Mouse (Mus musculus) spleen, postnatal 10 days (tissue): ENCODE data around the gene Rbbp8nl.
"Not testable (repeated sequence)": the region's sequence is repeated elsewhere in the genome, so short reads cannot be mapped to it uniquely, and the experiment has no call there.

Experiments
- DNase-seq, 2 experiments: peaks; one replicate each; pipeline ENCODE4 v3.0.0; 2021 to 2022; ENCODE audit warnings: low spot score in 2 of 2

The Rbbp8nl gene

GRCm38 (mm10) chr2:180288966-180289365 is 713 bp downstream of the Rbbp8nl start:
- DNase-seq = no peak

GRCm38 (mm10) chr2:180279321-180279720 is 10.4 kb downstream of the Rbbp8nl start:
- no peak for DNase-seq

DNA sequence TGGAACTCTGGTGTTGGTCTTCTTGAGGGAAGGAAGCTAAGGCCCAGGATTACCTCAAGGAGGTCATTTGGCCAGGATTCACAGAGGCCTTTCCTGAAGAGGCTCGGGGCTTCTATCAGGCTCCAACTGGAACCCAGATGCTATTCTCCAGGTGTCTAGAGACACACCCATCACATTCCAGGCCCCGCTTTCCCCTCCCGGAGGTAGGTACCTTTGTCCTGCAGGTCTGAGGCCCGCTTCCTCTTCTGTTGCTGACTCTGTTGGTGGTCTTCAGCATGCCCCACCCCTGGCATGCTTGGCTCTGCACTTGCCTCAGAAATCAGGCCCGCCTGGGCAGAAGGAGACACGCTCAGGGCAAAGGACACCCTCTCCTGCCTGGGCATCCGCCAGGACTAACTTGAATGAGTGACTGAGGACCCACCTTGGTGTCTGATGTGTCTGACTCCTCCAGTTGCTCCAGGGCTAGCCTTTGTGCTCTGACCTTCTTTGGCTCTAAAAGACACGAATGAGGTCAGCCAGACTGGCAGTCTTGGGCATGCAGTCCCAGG is 11.8 kb downstream of the Rbbp8nl start:
- no peak for DNase-seq

- DNase-seq = peak; percentile 39 to 51
Measured at GRCm38 (mm10) chr2:180276851-180277259, 12.8 kb downstream of the Rbbp8nl start.

- DNase-seq = no peak
Measured at GRCm38 (mm10) chr2:180276385-180276784, 13.3 kb downstream of the Rbbp8nl start.

DNA sequence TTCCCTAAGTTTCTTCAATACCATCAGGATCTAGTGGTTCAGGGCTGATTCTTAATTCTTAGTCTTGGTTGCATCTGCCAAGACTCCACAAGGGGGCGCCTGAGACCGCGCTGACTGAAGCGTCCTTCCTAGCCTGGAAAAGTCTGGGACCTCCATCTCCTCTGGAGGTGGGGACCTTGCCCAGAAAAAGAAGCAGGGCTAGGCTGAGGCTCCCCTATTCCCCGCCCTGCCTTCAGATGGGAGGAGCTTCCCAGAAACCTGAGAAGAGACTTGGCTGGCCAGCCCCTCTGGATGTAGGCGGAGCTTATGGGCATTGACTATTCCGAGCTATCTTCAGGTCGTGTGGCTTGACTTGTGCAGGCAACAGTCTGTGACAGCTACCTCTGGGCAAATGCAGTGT is 13.8 kb downstream of the Rbbp8nl start:
- DNase-seq = peak; percentile 77 to 83

- DNase-seq = no peak
Measured at GRCm38 (mm10) chr2:180274523-180274922, 15.2 kb downstream of the Rbbp8nl start.

DNA sequence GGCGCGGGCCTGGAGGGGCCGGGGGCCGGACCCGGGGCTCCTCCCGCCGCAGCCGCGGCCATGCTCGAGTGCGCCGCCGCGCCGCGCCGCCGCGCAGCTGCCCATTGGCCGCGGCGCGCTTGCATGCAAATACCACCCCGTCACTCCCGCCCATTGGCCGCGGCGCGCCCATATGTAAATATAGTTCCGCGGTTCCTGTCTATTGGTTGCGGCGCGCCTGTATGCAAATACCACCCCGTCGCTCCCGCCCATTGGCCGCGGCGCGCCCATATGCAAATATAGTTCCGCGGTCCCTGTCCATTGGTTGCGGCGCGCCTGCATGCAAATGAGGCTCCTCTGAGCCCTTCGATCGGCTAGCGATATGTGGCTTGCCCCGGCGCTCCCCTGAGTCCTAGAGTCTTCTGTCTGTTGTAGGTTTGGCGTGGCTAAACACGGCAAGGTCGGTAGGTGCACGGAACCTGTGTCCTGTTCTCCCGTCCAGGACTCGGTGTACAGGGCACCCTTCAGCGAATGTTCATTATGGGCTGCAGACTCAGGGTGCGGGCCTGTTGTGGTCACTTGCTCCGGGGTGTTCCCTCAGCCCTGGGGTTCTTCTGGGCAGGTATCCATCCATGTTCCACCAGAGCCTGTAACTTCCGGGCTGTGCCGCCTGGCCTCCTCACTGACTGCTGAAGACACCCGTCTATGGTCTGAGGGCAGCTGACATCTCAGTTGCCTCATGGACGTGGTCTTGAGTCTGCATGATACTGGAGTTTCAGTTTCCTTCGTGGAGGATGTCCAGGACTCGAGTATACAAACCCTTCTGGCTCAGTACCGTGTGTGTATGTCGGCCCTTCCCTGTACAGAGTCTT is 16.1 kb downstream of the Rbbp8nl start, which contains the start of gene Cables2:
Gene Cables2 (minus strand): TSS at position 103 of the 851 bp plus-strand sequence.
- DNase-seq = peak; percentile 83 to 95

DNA sequence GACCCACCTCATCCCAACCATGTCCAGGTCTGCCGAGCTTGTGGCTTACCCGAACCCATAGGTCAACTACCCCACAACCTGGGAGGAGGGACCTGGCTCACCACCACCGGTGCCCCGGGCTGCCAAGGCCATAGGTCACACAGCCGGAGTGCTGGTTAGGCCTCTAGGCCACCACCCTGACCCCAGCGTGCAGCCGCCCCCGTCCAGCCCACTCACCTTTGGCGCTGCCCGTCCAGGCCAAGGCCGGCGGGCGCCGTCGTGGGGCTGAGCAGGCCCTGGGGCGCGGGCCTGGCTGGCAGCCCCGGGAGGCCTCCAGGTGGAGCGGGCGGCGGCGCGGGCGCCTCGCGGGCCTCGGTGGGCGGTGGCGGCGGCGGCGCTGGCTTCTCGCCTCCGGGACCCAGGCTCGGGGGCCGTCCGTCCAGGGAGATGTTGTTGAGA is 16.8 kb downstream of the Rbbp8nl start:
- peak in 1 of 2 experiments; percentile 83 for DNase-seq

GRCm38 (mm10) chr2:180271804-180272395 is 17.8 kb downstream of the Rbbp8nl start:
- peak in 1 of 2 experiments; percentile 25 for DNase-seq

DNA sequence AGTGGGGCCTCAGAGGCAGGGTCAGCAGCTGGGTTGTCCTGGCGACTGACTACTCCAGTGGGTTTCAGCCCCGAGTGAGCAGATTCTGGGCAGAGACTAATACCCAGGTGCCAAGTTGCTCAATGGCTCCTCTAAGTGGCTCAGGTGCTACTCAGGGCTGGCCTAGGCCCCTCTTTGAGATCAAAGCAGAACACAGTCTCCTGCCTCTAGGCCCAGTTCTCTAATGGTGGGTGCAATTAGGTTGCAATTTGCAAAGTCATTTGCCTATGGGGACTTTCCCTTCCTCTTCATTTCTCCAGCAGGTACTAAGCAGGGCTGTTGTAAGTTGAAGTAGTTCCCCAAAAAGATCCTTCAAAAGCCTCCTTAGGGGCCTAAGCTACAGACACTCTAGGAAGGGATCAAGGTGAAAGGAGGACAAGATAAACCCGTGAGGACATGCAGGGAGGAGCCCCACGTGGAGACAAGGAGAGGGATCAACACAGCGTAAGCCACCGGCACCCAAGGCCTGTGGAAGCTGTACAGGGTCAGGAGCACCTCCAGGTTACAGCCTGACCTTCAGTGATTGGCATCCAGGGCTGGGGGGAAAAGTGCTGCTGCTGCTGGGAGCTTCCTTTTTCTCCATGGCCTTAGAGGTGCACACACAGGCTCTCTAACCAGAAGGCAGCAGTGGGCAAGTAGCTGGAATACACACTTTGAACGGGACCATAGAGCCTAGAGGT is 19.0 kb downstream of the Rbbp8nl start:
- DNase-seq = peak in 1 of 2 experiments; percentile 30

GRCm38 (mm10) chr2:180269329-180269728 is 20.4 kb downstream of the Rbbp8nl start:
- no peak for DNase-seq

GRCm38 (mm10) chr2:180267955-180268354 is 21.7 kb downstream of the Rbbp8nl start:
- DNase-seq = no peak

DNA sequence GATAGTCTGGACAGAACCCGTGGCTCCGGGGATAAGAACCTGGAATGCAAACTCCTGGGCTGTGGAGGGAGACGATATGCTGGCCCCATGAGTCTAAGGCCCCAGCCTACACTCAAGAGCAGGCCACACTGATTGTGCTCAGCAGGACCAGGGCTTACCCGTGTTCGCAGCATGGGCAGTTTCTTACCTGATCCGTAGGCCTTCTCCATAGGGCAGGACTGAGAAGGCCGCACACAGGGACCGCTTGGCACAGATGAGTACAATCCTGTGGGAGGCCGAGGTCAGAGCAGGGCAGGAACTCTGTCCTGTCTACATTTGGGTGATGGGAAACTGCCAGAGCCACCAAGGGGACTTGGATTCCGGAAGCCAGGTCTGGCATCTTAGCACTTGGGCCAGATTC is 26.8 kb downstream of the Rbbp8nl start:
- no peak for DNase-seq

DNA sequence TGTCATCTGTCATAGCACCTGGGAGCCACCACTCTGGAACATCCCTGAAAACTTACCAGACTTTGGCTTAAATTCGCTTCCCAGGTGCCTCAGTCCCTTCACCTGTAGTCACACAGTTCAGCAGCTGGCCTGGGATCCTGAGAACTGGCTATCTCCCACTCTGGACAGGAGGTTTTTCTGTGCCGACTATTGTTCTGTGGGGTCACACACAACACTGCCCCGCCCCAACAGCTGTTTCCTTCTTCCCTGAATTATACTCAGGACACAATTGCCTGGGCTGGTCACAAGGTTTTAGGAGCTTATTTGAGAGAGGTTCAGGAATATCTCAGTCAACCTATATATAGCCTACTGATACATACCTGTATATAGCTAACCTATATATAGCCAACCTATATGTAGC is 27.2 kb downstream of the Rbbp8nl start:
- no peak for DNase-seq

DNA sequence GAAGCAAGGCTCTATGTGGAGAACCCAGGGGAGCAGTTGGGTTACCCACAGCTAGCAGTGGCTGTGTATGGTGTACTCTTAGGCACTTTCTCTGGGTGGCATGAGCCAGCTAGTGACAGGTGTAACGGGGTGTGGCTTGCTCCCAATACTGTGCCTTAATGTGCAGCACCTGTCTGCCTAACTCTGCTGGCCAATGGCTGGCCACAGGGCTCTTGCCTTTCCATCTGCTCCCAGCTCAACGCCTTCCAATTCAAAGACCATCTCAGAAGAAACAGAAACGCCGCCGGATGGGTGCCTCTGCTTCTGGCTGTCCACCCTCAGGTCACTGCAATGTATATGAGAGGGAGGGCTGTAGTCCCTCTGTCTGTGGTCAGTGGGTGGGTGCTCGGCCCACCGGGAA is 27.8 kb downstream of the Rbbp8nl start:
- DNase-seq = no peak

GRCm38 (mm10) chr2:180260610-180261480 is 28.8 kb downstream of the Rbbp8nl start:
- DNase-seq = no peak

GRCm38 (mm10) chr2:180259826-180260609 is 29.7 kb downstream of the Rbbp8nl start:
- not testable (repeated sequence) for DNase-seq

- not testable (repeated sequence) for DNase-seq
Measured at GRCm38 (mm10) chr2:180258951-180259484, 30.7 kb downstream of the Rbbp8nl start.
